Mouse (Mus musculus): ENCODE data around the gene Fbxw11. TPM values are rescaled to one million over a fixed set of nuclear protein-coding genes. Genes with fewer than 3 reads are reported as not detected.
A peak's percentile ranks its signal among the peaks of the same experiment; 100 is the strongest.
"Not testable (repeated sequence)": the region's sequence is repeated elsewhere in the genome, so short reads cannot be mapped to it uniquely, and the experiment has no call there.

The Fbxw11 gene
- polyA plus RNA-seq, 1 experiment from 2014 or later: 76.0 TPM

DNA sequence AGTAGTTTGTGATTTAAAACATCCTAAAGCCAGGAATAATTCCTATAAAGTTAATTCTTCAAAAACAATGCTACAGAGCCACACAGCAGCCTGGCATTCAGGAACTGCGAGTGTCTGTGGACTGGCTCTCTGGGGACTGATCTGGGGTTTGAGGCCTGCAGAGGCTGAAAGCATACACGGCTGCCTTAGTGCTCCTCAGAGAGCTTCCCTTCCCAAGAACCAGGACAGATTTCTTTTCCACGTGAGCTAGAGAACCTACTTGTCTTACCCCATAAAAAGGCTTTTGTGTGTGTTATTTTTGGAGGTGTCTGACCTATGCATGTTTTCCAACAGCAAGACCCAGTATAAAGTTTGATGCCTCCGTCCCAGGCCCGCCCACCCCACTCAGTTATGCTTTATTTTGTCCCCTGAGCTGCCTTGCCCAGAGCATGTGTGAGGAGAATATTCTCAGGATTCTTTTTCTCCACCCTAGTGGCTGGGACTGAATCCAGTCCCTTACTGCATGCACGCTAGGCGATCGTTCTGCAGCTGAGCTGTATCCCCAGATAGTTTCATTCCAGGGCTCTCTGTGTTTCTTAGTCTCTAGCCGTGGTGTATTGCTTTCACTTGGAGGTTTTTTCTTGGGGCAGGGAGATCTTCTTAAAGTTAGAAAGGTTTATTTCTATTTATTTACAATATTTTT lies 51.9 kb downstream of the Fbxw11 start:
- not testable (repeated sequence) for ATAC-seq (ENCODE audit: insufficient number of reproducible peaks, low FRiP score); H3K4me3 ChIP-seq

DNA sequence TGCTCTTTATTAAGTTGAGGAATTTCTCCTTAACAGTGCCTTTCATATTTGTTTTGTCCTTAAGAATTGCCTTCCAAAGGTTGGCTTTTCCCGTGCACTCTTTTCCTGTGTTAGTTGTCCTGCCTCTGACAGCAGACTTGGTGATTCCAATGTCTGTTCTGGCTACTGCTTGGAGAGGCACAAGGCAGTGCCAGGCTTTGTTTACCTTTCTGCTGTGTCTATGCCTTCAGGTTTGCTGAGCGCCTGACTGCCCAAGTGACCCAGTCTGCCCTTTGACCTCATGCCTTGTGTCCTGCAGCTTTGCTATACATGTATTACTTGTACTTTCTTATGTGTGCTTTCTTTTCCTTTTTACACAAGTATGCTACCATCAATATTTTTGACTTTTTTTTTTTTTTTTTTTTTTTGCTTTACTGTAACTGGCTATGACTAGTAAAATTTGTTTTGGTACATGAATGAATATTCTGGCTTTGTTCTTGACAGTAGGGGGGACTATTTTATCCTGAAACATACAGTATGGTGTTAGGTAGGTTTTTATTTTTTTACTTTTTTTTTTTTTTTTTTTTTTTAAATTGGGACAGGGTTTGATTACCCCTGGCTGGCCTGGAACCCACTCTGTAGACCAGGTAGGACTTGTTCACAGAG lies 54.0 kb downstream of the Fbxw11 start:
- Histone ChIP-seq H3K4me2 (no peak overlapping the region), H3K9me3 (replicated peaks) (no peaks in the 10 kb centered on the region), H3K4me3 (no peak overlapping the region), H3K36me3 (no peaks in the 10 kb centered on the region), H3K27ac (ENCODE audit: poor library complexity, severe bottlenecking) (no peak overlapping the region), H3K4me1 (replicated peaks) (peaks cover 51% of the 10 kb centered on the region), H3K27me3 (replicated peaks) (no peaks in the 10 kb centered on the region), H3K9ac (no peak overlapping the region)
- WGBS: 40% methylated on average over 2 of the region's 2 CpGs
- no peak for ATAC-seq (ENCODE audit: insufficient number of reproducible peaks, low FRiP score)

More for the DNA sequence above, 51.9 kb downstream of the Fbxw11 start:
- Histone ChIP-seq H3K4me1 (replicated peaks) (peaks cover 50% of the 10 kb centered on the region), H3K9ac (peak overlapping the region; percentile 48; the same call in 1 of the 2 replicates), H3K27ac (ENCODE audit: poor library complexity, severe bottlenecking) (peak overlapping the region; percentile 59; the same call in 1 of the 2 replicates)
- not testable (repeated sequence) for H3K27me3 ChIP-seq (replicated peaks); H3K4me2 ChIP-seq; H3K36me3 ChIP-seq; H3K9me3 ChIP-seq (replicated peaks)
- 53% methylated on average over 9 of the region's 9 CpGs for WGBS

DNA sequence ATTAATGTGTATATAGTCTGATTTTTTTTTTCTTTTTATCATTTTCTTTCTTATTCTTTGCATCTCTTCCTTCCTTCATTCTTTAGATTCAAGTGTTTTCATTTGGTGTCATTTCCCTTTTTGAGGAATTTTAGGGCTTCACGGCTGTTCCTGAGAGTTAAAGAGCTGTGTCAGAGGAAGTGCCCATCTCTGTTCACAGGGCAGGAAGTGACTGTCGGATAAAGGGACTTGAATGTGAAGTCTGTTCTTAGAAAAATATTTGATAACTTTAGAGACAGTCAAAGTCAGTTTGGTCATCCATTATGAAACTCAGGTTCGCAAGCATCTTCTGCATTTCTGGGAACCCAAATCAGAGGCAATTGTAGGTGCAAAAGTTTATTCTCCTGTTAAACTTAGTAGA lies 55.2 kb downstream of the Fbxw11 start:
- Histone ChIP-seq H3K36me3 (no peaks in the 10 kb centered on the region), H3K4me2 (no peak overlapping the region), H3K9ac (no peak overlapping the region), H3K27ac (ENCODE audit: poor library complexity, severe bottlenecking) (no peak overlapping the region), H3K9me3 (replicated peaks) (no peaks in the 10 kb centered on the region), H3K4me1 (replicated peaks) (peaks cover 57% of the 10 kb centered on the region), H3K4me3 (no peak overlapping the region), H3K27me3 (replicated peaks) (no peaks in the 10 kb centered on the region)
- ATAC-seq (ENCODE audit: insufficient number of reproducible peaks, low FRiP score): no peak
- 44% methylated on average over 3 of the region's 3 CpGs for WGBS

- no peak overlapping the region for H3K4me3 ChIP-seq
- H3K27me3 ChIP-seq (replicated peaks): no peaks in the 10 kb centered on the region
- H3K4me1 ChIP-seq (replicated peaks): peaks cover 64% of the 10 kb centered on the region
- H3K27ac ChIP-seq (ENCODE audit: poor library complexity, severe bottlenecking): no peak overlapping the region
- no peak overlapping the region for H3K4me2 ChIP-seq
- no peaks in the 10 kb centered on the region for H3K9me3 ChIP-seq (replicated peaks)
- ATAC-seq (ENCODE audit: insufficient number of reproducible peaks, low FRiP score): no peak
- WGBS: 55% methylated on average over 3 of the region's 3 CpGs
- H3K9ac ChIP-seq: no peak overlapping the region
- no peaks in the 10 kb centered on the region for H3K36me3 ChIP-seq
Observed at GRCm38 (mm10) chr11:32699913-32700493, 57.5 kb downstream of the Fbxw11 start.

- 47% methylated on average over 3 of the region's 3 CpGs for WGBS
- Histone ChIP-seq H3K27ac (ENCODE audit: poor library complexity, severe bottlenecking) (no peak overlapping the region), H3K9ac (no peak overlapping the region), H3K9me3 (replicated peaks) (no peaks in the 10 kb centered on the region), H3K27me3 (replicated peaks) (no peaks in the 10 kb centered on the region), H3K36me3 (no peaks in the 10 kb centered on the region), H3K4me1 (replicated peaks) (peaks cover 66% of the 10 kb centered on the region), H3K4me3 (no peak overlapping the region), H3K4me2 (no peak overlapping the region)
- ATAC-seq (ENCODE audit: insufficient number of reproducible peaks, low FRiP score): no peak
Observed at GRCm38 (mm10) chr11:32701566-32701965, 59.0 kb downstream of the Fbxw11 start.

- Histone ChIP-seq H3K4me2 (no peak overlapping the region), H3K36me3 (no peaks in the 10 kb centered on the region), H3K9me3 (replicated peaks) (no peaks in the 10 kb centered on the region), H3K27me3 (replicated peaks) (no peaks in the 10 kb centered on the region), H3K4me1 (replicated peaks) (peaks cover 63% of the 10 kb centered on the region), H3K4me3 (no peak overlapping the region), H3K9ac (no peak overlapping the region), H3K27ac (ENCODE audit: poor library complexity, severe bottlenecking) (no peak overlapping the region)
- ATAC-seq (ENCODE audit: insufficient number of reproducible peaks, low FRiP score): no peak
- WGBS: 83% methylated on average over 6 of the region's 6 CpGs
Observed at GRCm38 (mm10) chr11:32704241-32704890, 61.8 kb downstream of the Fbxw11 start.

- ATAC-seq (ENCODE audit: insufficient number of reproducible peaks, low FRiP score): no peak
- WGBS: 80% methylated on average over 4 of the region's 4 CpGs
- Histone ChIP-seq H3K4me3 (no peak overlapping the region), H3K4me2 (no peak overlapping the region), H3K27ac (ENCODE audit: poor library complexity, severe bottlenecking) (no peak overlapping the region), H3K36me3 (no peaks in the 10 kb centered on the region), H3K9me3 (replicated peaks) (no peaks in the 10 kb centered on the region), H3K27me3 (replicated peaks) (no peaks in the 10 kb centered on the region), H3K4me1 (replicated peaks) (peaks cover 48% of the 10 kb centered on the region), H3K9ac (no peak overlapping the region)
Observed at GRCm38 (mm10) chr11:32706406-32706993, 64.0 kb downstream of the Fbxw11 start.

DNA sequence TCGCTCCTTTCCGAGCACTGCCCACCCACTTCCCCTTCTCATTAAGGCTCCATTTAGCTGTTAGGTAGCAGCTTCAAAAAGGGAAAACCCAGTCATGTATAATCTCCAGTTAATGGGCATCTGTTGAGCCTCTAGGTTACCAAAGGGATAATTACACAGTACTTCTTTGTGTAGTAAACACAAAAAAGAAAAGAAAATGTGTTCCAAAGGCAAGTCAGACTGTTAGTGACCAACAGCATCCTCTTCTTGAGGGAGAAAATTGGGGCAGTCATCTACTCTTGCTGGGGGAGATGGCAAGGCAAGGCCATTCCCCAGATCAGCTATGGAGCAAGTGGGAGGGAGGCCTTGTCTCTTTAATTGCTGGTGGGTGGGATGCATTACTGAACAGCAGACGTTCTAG lies 65.0 kb downstream of the Fbxw11 start:
- no peak overlapping the region for H3K4me2 ChIP-seq
- peaks cover 38% of the 10 kb centered on the region for H3K4me1 ChIP-seq (replicated peaks)
- H3K27ac ChIP-seq (ENCODE audit: poor library complexity, severe bottlenecking): no peak overlapping the region
- 54% methylated on average over 3 of the region's 3 CpGs for WGBS
- no peaks in the 10 kb centered on the region for H3K9me3 ChIP-seq (replicated peaks)
- ATAC-seq (ENCODE audit: insufficient number of reproducible peaks, low FRiP score): no peak
- no peak overlapping the region for H3K4me3 ChIP-seq
- peaks cover 7% of the 10 kb centered on the region; the same call in 1 of the 2 replicates for H3K36me3 ChIP-seq
- H3K27me3 ChIP-seq (replicated peaks): no peaks in the 10 kb centered on the region
- H3K9ac ChIP-seq: no peak overlapping the region

DNA sequence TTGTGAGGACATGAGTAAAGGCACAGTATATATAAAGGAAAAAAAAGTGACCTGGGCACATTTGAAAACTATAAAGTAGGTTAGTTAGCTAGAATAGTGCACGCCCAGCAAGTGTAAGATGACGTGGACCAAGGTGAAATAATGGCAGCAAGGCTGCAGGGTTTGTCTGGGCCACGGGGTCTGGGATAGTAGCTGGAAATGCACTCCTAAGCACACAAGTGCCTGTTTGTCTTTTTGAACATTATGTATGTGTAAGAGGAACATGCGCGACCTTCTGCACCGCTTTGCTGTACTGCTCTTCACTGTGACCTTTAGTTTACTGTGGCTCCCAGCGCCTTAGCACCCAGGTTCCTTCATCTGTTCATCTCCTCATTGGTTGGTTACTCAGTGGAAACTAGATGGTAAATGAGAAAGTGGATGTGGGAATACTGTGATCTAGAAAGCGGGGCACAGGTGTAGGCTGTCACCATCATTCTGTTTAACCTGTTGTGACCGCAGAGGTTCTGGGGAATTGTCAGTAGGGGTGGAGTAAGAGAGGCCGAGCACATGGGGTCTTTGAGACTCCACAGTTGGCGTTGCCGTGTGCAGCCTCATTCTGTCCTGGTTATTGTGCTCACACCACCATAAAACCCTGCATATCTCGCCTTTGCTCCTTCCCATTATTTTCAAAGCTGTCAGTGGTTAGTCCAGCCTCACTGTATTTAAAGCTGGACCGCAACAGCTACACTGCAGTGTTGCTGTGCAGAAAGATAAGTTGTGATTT lies 66.4 kb downstream of the Fbxw11 start:
- no peak overlapping the region for H3K4me2 ChIP-seq
- no peaks in the 10 kb centered on the region for H3K9me3 ChIP-seq (replicated peaks)
- peaks cover 29% of the 10 kb centered on the region for H3K4me1 ChIP-seq (replicated peaks)
- no peaks in the 10 kb centered on the region for H3K27me3 ChIP-seq (replicated peaks)
- H3K9ac ChIP-seq: no peak overlapping the region
- no peak overlapping the region for H3K4me3 ChIP-seq
- no peak for ATAC-seq (ENCODE audit: insufficient number of reproducible peaks, low FRiP score)
- H3K36me3 ChIP-seq: peaks cover 15% of the 10 kb centered on the region
- WGBS: 78% methylated on average over 14 of the region's 14 CpGs
- no peak overlapping the region for H3K27ac ChIP-seq (ENCODE audit: poor library complexity, severe bottlenecking)

- H3K9ac ChIP-seq: no peak overlapping the region
- ATAC-seq (ENCODE audit: insufficient number of reproducible peaks, low FRiP score): no peak
- peaks cover 15% of the 10 kb centered on the region for H3K36me3 ChIP-seq
- no peak overlapping the region for H3K4me2 ChIP-seq
- no peaks in the 10 kb centered on the region for H3K9me3 ChIP-seq (replicated peaks)
- H3K4me3 ChIP-seq: no peak overlapping the region
- peaks cover 24% of the 10 kb centered on the region for H3K4me1 ChIP-seq (replicated peaks)
- H3K27ac ChIP-seq (ENCODE audit: poor library complexity, severe bottlenecking): no peak overlapping the region
- 20% methylated on average over 1 of the region's 1 CpGs for WGBS
- H3K27me3 ChIP-seq (replicated peaks): no peaks in the 10 kb centered on the region
Observed at GRCm38 (mm10) chr11:32709563-32709962, 67.0 kb downstream of the Fbxw11 start.

Data from heart, embryonic 12.5 days (tissue).